Mouse (Mus musculus) small intestine, adult 2 months (tissue): ENCODE data around the gene Ppm1h.

ENCODE experiments used
- CTCF ChIP-seq: fragments of 200-500 bp; IDR thresholded peaks from 2 replicates; pipeline ENCODE4 v1.5.1; 2012; ENCODE audit warnings: low read depth, mild to moderate bottlenecking, control low read depth, inconsistent platforms, low read length, moderate library complexity, mixed read lengths; ENCODE audit not compliant: insufficient replicate concordance, insufficient read length; ENCODE audit errors: extremely low read depth
- POLR2A ChIP-seq: fragments of 200-500 bp; IDR thresholded peaks from 2 replicates; pipeline ENCODE4 v1.6.1; 2012; ENCODE audit warnings: low read depth, mild to moderate bottlenecking, control low read depth, inconsistent platforms, low read length, moderate library complexity

DNA sequence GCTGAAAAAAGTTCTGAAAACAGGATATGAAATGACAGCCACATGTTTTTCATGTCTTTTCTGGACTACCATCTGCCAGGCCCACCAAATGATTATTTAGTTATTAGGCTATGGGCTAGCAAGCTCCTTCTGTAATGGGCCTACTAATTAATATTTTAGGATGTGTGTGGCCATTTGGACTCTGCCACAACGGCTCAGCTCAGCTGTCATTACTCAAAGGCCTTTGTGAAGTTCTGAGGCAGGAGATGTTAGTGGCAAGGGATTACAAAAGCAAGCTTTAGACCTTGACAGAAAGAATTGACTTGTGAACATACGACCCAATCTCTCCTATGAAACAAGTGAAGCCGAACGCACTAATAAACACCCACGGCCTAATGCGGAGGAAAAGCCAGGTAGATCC is 272.4 kb downstream of the Ppm1h start:
- TF ChIP-seq CTCF (no peak), POLR2A (no peak)
